ENCODE assay signal across 24 mouse cellular contexts in the genomic region with DNA sequence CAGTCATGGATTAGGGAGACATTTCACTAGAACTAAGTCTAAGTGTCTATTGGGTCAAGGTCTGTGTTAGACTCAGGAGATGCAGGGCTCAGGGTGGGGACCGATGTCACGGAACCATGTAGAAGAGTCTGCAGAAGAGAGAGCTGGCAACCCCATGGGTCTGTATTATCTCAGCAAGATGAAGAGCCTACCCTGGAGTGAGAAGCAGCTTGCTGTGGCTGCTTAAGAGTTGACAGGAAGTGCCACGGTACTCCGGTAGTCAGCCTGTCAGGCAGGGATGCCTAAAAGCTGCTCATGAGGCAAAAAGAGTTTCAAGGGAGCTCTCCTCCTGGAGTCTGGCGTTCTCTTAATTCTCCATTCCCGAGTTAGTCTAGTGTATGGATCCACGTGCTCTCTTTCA. TPM values are rescaled to one million over a fixed set of nuclear protein-coding genes. Genes with fewer than 3 reads are reported as not detected.
"Had no signal": no experiment of that assay in that cellular context is flagged by ENCODE, and none has a peak within 500 bp of the region (broad histone marks: within the 10 kb centered on the region; RNA-seq: fewer than 3 reads in every experiment).

No protein-coding gene starts in this region.

- H3K27me3 ChIP-seq: hindbrain, embryonic 12.5 days; hindbrain, embryonic 15.5 days; intestine, embryonic 15.5 days; limb, embryonic 13.5 days; limb, embryonic 15.5 days had no signal

- H3K36me3 ChIP-seq: hindbrain, embryonic 10.5 days; hindbrain, embryonic 12.5 days; hindbrain, embryonic 15.5 days; intestine, embryonic 15.5 days; limb, embryonic 13.5 days; limb, embryonic 15.5 days had no signal

- H3K27ac ChIP-seq: gastrocnemius, adult 2 months; heart, adult 2 months; hindbrain, embryonic 10.5 days; hindbrain, embryonic 12.5 days; hindbrain, embryonic 15.5 days; hindbrain, postnatal 0 days; intestine, embryonic 15.5 days; layer of hippocampus, adult 2 months; left cerebral cortex, adult 2 months; limb, embryonic 13.5 days; limb, embryonic 15.5 days had no signal

- H3K9me3 ChIP-seq: hindbrain, embryonic 10.5 days; hindbrain, embryonic 12.5 days; hindbrain, embryonic 15.5 days; intestine, embryonic 15.5 days; limb, embryonic 13.5 days; limb, embryonic 15.5 days had no signal

- H3K4me1 ChIP-seq: hindbrain, embryonic 12.5 days; hindbrain, embryonic 15.5 days; limb, embryonic 13.5 days; limb, embryonic 15.5 days had no signal

- DNase-seq: gastrocnemius, adult 2 months; gastrocnemius, postnatal 10 days; gastrocnemius, postnatal 25 days; heart, adult 2 months; heart, postnatal 10 days; heart, postnatal 4 days; kidney, adult 18-20 months; kidney, adult 8-10 months; kidney, postnatal 10 days; kidney, postnatal 25 days; kidney, postnatal 4 days had no signal

- H3K4me3 ChIP-seq: gastrocnemius, adult 2 months; heart, adult 2 months; hindbrain, embryonic 10.5 days; hindbrain, embryonic 12.5 days; hindbrain, embryonic 15.5 days; intestine, embryonic 15.5 days; layer of hippocampus, adult 2 months; left cerebral cortex, adult 2 months; limb, embryonic 13.5 days; limb, embryonic 15.5 days had no signal

RNA-seq across cellular contexts. Expression of gene AA467197, which starts 23.0 kb away (rescaled TPM):
- polyA plus RNA-seq: heart, adult 2 months; heart, embryonic 14.5 days; kidney, embryonic 14.5 days; kidney, embryonic 16.5 days; liver, adult 2 months had no signal
